Mouse (Mus musculus): ENCODE measurements around the gene Lif. TPM values are rescaled to one million over a fixed set of nuclear protein-coding genes. Genes with fewer than 3 reads are reported as not detected.

Gene Lif
- polyA plus RNA-seq, 1 experiment from 2014 or later: not detected

DNA sequence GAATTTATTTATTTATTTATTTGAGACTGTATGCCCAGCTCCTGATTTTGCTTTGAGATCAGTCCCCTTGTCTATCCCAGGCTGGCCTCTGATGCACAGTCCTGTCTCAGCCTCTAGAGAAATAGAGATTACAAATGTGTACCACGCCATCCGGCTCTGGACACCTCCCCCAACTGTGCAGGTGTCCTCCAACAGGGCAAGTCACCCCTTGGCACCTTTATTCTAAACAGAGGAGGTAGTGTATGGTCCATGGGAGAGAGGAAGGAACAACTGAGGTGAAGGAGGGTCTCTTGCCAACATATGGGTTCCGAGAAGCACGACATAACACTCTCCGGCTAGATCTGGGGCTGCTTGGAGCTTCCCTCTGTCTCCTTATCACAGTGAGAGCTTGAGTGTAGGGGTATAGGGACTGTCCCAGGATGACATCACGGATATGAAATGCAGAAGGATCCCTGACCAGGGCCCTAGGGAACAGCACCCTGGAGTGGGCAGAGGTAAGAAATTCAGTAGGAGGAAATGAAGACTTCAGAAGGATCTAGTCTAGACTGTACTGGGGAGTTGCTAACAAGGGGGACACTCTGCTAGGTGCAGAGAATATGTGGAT lies 22.2 kb upstream of the Lif start:
- ATAC-seq: peak; percentile 55
- peak overlapping the region; percentile 58 for H3K4me2 ChIP-seq
- WGBS (ENCODE audit: insufficient replicate concordance): 78% methylated on average over 6 of the region's 6 CpGs
- H3K9me3 ChIP-seq (replicated peaks): no peaks in the 10 kb centered on the region
- H3K27ac ChIP-seq: peak overlapping the region; percentile 65
- H3K4me1 ChIP-seq: peaks cover 71% of the 10 kb centered on the region
- peaks cover 6% of the 10 kb centered on the region; the same call in 1 of the 2 replicates for H3K27me3 ChIP-seq (replicated peaks)
- peaks cover 36% of the 10 kb centered on the region for H3K36me3 ChIP-seq
- 0 out of 2 replicates have a peak overlapping the region, but pooled peaks have one; percentile 11 for H3K4me3 ChIP-seq
- H3K9ac ChIP-seq: peak overlapping the region; percentile 59

DNA sequence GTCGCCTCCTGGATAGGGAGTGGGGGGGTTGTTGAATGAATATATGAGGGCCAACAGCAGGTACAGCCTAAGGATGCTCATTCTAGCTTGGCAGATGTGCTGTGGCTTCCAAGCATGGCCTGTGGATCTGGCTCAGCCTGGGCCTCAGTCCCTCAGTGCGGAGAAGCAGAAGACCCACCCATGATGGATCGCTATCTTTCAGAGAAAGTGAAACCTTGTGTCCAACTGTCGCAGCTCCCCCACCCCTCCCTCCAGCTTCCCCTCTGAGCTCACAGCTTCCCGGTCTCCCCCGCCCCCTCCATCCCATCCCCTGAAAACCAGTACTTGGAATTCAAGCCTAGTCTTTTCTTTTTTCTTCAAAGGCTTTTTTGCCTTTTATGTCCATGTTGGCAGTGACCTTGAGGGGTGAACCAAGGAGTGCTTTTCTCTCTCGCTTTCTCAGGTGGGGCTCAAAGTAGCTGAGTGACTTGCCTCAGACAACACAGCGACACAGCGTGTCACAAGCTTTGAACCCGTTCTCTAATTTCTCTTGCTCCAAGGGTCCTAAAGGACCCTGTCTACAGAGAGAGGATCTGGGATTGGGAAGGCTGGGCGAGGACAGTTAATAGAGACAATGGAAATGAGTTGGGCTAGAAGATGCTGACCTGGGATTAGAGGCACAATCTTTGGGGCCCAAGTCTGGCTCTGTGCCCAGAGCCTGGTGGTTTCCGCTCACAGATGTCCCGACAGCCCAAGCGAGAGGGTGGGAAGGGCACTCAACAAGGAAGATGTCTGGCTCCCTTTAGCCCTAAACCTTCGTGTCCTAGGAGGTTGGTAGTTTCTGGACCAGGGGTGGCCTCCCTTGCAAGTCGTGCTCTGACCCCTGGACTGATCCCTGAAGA lies 21.5 kb upstream of the Lif start, which contains the start of gene Osm:
Osm (plus strand) TSS at position 756 of the 881 bp plus-strand sequence.
- 0 out of 2 replicates have a peak within 1 kb of the TSS, but pooled peaks have one; percentile 11 for H3K4me3 ChIP-seq
- H3K27me3 ChIP-seq (replicated peaks): peaks cover 6% of the 10 kb centered on the region; the same call in 1 of the 2 replicates
- WGBS (ENCODE audit: insufficient replicate concordance): 56% methylated on average over 16 of the region's 16 CpGs
- peak within 1 kb of the TSS; percentile 59 for H3K9ac ChIP-seq
- H3K27ac ChIP-seq: peak within 1 kb of the TSS; percentile 65
- no peaks in the 10 kb centered on the region for H3K9me3 ChIP-seq (replicated peaks)
- H3K36me3 ChIP-seq: peaks cover 33% of the 10 kb centered on the region
- peak within 1 kb of the TSS; percentile 58 for H3K4me2 ChIP-seq
- peak; percentile 73 for ATAC-seq
- peaks cover 70% of the 10 kb centered on the region for H3K4me1 ChIP-seq

- ATAC-seq: no peak
- Histone ChIP-seq H3K27me3 (replicated peaks) (peaks cover 6% of the 10 kb centered on the region; the same call in 1 of the 2 replicates), H3K27ac (0 out of 2 replicates have a peak overlapping the region, but pooled peaks have one; percentile 65), H3K4me1 (peaks cover 69% of the 10 kb centered on the region), H3K9ac (no peak overlapping the region), H3K4me3 (no peak overlapping the region), H3K9me3 (replicated peaks) (no peaks in the 10 kb centered on the region), H3K4me2 (peak overlapping the region; percentile 58), H3K36me3 (peaks cover 26% of the 10 kb centered on the region)
- WGBS (ENCODE audit: insufficient replicate concordance): 75% methylated on average over 21 of the region's 21 CpGs
Observed at GRCm38 (mm10) chr11:4236546-4237067, 20.8 kb upstream of the Lif start.

- 52% methylated on average over 18 of the region's 18 CpGs for WGBS (ENCODE audit: insufficient replicate concordance)
- peak overlapping the region; percentile 58 for H3K4me2 ChIP-seq
- H3K9ac ChIP-seq: no peak overlapping the region
Observed at GRCm38 (mm10) chr11:4237389-4237912, 19.9 kb upstream of the Lif start.

DNA sequence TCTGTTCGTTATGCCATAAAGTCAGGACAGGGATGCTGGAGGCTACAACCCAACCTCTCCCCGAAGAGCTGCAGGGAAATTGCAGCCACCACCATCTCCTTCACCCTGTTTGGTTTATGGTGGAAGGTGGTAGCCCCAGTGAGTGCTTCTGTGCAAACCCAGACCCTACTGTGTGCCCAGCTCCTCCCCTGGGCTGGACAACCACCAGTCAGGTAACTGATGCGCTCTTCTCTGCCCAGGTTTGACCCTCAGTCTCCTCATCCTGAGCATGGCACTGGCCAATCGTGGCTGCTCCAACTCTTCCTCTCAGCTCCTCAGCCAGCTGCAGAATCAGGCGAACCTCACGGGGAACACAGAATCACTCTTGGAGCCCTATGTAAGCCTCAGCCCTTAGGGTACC lies 19.2 kb upstream of the Lif start:
- Histone ChIP-seq H3K9me3 (replicated peaks) (no peaks in the 10 kb centered on the region), H3K4me2 (no peak overlapping the region), H3K4me3 (no peak overlapping the region), H3K36me3 (peaks cover 11% of the 10 kb centered on the region), H3K27me3 (replicated peaks) (peaks cover 6% of the 10 kb centered on the region; the same call in 1 of the 2 replicates), H3K4me1 (peaks cover 56% of the 10 kb centered on the region), H3K9ac (no peak overlapping the region), H3K27ac (0 out of 2 replicates have a peak overlapping the region, but pooled peaks have one; percentile 7)
- WGBS (ENCODE audit: insufficient replicate concordance): 79% methylated on average over 6 of the region's 6 CpGs
- no peak for ATAC-seq

More at GRCm38 (mm10) chr11:4237389-4237912, 19.9 kb upstream of the Lif start:
- Histone ChIP-seq H3K27me3 (replicated peaks) (peaks cover 6% of the 10 kb centered on the region; the same call in 1 of the 2 replicates), H3K27ac (0 out of 2 replicates have a peak overlapping the region, but pooled peaks have one; percentile 7), H3K4me3 (no peak overlapping the region), H3K4me1 (peaks cover 63% of the 10 kb centered on the region), H3K9me3 (replicated peaks) (no peaks in the 10 kb centered on the region), H3K36me3 (peaks cover 18% of the 10 kb centered on the region)
- ATAC-seq: peak; percentile 25

DNA sequence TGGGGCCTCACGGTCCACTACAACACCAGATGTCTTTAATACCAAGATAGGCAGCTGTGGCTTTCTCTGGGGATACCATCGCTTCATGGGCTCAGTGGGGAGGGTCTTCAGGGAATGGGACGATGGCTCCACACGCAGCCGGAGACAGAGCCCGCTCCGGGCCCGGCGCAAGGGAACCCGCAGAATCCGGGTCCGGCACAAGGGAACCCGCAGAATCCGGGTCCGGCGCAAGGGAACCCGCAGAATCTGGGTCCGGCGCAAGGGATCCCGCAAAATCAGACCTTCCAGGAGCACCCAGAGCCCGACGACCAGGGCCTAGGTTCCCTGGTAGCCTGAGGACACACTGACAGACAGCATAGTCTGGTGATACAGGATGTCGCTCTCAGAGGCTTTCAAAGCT lies 17.7 kb upstream of the Lif start:
- H3K4me2 ChIP-seq: no peak overlapping the region
- no peak overlapping the region for H3K4me3 ChIP-seq
- WGBS (ENCODE audit: insufficient replicate concordance): 79% methylated on average over 23 of the region's 23 CpGs
- H3K36me3 ChIP-seq: peaks cover 7% of the 10 kb centered on the region
- peaks cover 6% of the 10 kb centered on the region; the same call in 1 of the 2 replicates for H3K27me3 ChIP-seq (replicated peaks)
- no peak overlapping the region for H3K9ac ChIP-seq
- no peak for ATAC-seq
- no peak overlapping the region for H3K27ac ChIP-seq
- peaks cover 49% of the 10 kb centered on the region for H3K4me1 ChIP-seq
- no peaks in the 10 kb centered on the region for H3K9me3 ChIP-seq (replicated peaks)

- 36% methylated on average over 7 of the region's 7 CpGs for WGBS (ENCODE audit: insufficient replicate concordance)
- H3K36me3 ChIP-seq: peaks cover 7% of the 10 kb centered on the region
- H3K27ac ChIP-seq: no peak overlapping the region
- no peak overlapping the region for H3K4me3 ChIP-seq
- H3K9me3 ChIP-seq (replicated peaks): no peaks in the 10 kb centered on the region
- ATAC-seq: no peak
- H3K4me2 ChIP-seq: no peak overlapping the region
- H3K9ac ChIP-seq: no peak overlapping the region
- peaks cover 6% of the 10 kb centered on the region; the same call in 1 of the 2 replicates for H3K27me3 ChIP-seq (replicated peaks)
- peaks cover 48% of the 10 kb centered on the region for H3K4me1 ChIP-seq
Observed at GRCm38 (mm10) chr11:4240151-4240550, 17.2 kb upstream of the Lif start.

DNA sequence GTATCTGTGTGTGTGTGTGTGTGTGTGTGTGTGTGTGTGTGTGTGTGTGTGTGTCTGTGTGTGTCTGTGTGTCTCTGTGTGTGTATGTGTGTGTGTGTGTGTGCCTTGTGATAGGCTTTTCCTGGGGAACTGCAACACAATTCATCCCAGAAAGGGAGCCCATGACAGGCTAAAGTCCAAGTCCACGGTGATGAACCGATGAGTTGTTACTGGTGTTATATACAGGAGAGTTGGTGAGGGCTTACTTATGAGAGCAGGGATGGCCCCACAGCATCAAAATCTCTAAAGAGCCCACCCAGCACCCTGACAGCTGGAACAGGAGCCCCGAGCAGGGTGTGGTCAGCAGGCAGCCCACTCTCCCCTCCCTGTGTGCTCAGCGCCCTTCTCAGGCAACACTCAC lies 16.2 kb upstream of the Lif start:
- H3K9ac ChIP-seq: no peak overlapping the region
- H3K4me1 ChIP-seq: peaks cover 48% of the 10 kb centered on the region
- no peak overlapping the region for H3K4me2 ChIP-seq
- H3K9me3 ChIP-seq (replicated peaks): no peaks in the 10 kb centered on the region
- peaks cover 6% of the 10 kb centered on the region; the same call in 1 of the 2 replicates for H3K27me3 ChIP-seq (replicated peaks)
- no peak overlapping the region for H3K27ac ChIP-seq
- no peak for ATAC-seq
- H3K4me3 ChIP-seq: no peak overlapping the region
- 64% methylated on average over 4 of the region's 4 CpGs for WGBS (ENCODE audit: insufficient replicate concordance)
- H3K36me3 ChIP-seq: peaks cover 7% of the 10 kb centered on the region

- H3K27me3 ChIP-seq (replicated peaks): no peaks in the 10 kb centered on the region
- no peak overlapping the region for H3K4me2 ChIP-seq
- H3K9me3 ChIP-seq (replicated peaks): no peaks in the 10 kb centered on the region
- H3K4me1 ChIP-seq: peaks cover 31% of the 10 kb centered on the region
- H3K9ac ChIP-seq: no peak overlapping the region
- ATAC-seq: no peak
- no peaks in the 10 kb centered on the region for H3K36me3 ChIP-seq
- no peak overlapping the region for H3K27ac ChIP-seq
- no peak overlapping the region for H3K4me3 ChIP-seq
- WGBS (ENCODE audit: insufficient replicate concordance): 73% methylated on average over 6 of the region's 6 CpGs
Observed at GRCm38 (mm10) chr11:4246126-4246525, 11.2 kb upstream of the Lif start.

GRCm38 (mm10) chr11:4246623-4247022 lies 10.7 kb upstream of the Lif start:
- Histone ChIP-seq H3K36me3 (no peaks in the 10 kb centered on the region), H3K4me1 (peaks cover 29% of the 10 kb centered on the region), H3K4me2 (no peak overlapping the region), H3K4me3 (no peak overlapping the region), H3K9ac (no peak overlapping the region), H3K27ac (no peak overlapping the region), H3K9me3 (replicated peaks) (no peaks in the 10 kb centered on the region), H3K27me3 (replicated peaks) (no peaks in the 10 kb centered on the region)
- no peak for ATAC-seq
- 47% methylated on average over 4 of the region's 4 CpGs for WGBS (ENCODE audit: insufficient replicate concordance)

- Histone ChIP-seq H3K9me3 (replicated peaks) (no peaks in the 10 kb centered on the region), H3K27ac (no peak overlapping the region), H3K36me3 (no peaks in the 10 kb centered on the region), H3K4me1 (peaks cover 27% of the 10 kb centered on the region), H3K27me3 (replicated peaks) (no peaks in the 10 kb centered on the region), H3K4me2 (no peak overlapping the region), H3K4me3 (no peak overlapping the region), H3K9ac (no peak overlapping the region)
- ATAC-seq: no peak
- 74% methylated on average over 14 of the region's 14 CpGs for WGBS (ENCODE audit: insufficient replicate concordance)
Observed at GRCm38 (mm10) chr11:4247201-4247959, 10.0 kb upstream of the Lif start.
